Mouse (Mus musculus): ENCODE data around the gene Trappc1.
"Not testable (repeated sequence)": the region's sequence is repeated elsewhere in the genome, so short reads cannot be mapped to it uniquely, and the experiment has no call there.

Trappc1 gene

GRCm38 (mm10) chr11:69323667-69324111 lies at the start of gene Trappc1, which contains the start of gene Cntrob:
Gene Trappc1 (plus strand): TSS chr11:69323980.
Gene Cntrob (minus strand): TSS chr11:69323775.
- peak; percentile 99 for DNase-seq

- DNase-seq = no peak
Observed at GRCm38 (mm10) chr11:69275650-69276049, 48.1 kb upstream of the Trappc1 start.

- no peak for DNase-seq
Observed at GRCm38 (mm10) chr11:69276081-69276480, 47.7 kb upstream of the Trappc1 start.

- DNase-seq = no peak
Observed at GRCm38 (mm10) chr11:69277267-69277666, 46.5 kb upstream of the Trappc1 start.

GRCm38 (mm10) chr11:69291111-69291510 lies 32.7 kb upstream of the Trappc1 start:
- no peak for DNase-seq

GRCm38 (mm10) chr11:69295286-69295685 lies 28.5 kb upstream of the Trappc1 start:
- no peak for DNase-seq

GRCm38 (mm10) chr11:69297799-69298198 lies 26.0 kb upstream of the Trappc1 start:
- no peak for DNase-seq

GRCm38 (mm10) chr11:69298231-69298630 lies 25.5 kb upstream of the Trappc1 start:
- no peak for DNase-seq

GRCm38 (mm10) chr11:69302817-69303216 lies 21.0 kb upstream of the Trappc1 start:
- DNase-seq = no peak

GRCm38 (mm10) chr11:69305291-69305690 lies 18.5 kb upstream of the Trappc1 start:
- DNase-seq = no peak

GRCm38 (mm10) chr11:69306039-69306438 lies 17.7 kb upstream of the Trappc1 start:
- DNase-seq = no peak

GRCm38 (mm10) chr11:69311266-69311665 lies 12.5 kb upstream of the Trappc1 start:
- no peak for DNase-seq

- DNase-seq = no peak
Observed at GRCm38 (mm10) chr11:69316361-69316760, 7.4 kb upstream of the Trappc1 start.

GRCm38 (mm10) chr11:69318000-69318399 lies 5.8 kb upstream of the Trappc1 start:
- DNase-seq = not testable (repeated sequence)

- DNase-seq = no peak
Observed at GRCm38 (mm10) chr11:69321580-69321979, 2.2 kb upstream of the Trappc1 start.

- no peak for DNase-seq
Observed at GRCm38 (mm10) chr11:69322010-69322409, 1.8 kb upstream of the Trappc1 start.

GRCm38 (mm10) chr11:69322693-69323471 lies 898 bp upstream of the Trappc1 start:
- DNase-seq = no peak

GRCm38 (mm10) chr11:69324749-69325148 lies 969 bp downstream of the Trappc1 start:
- DNase-seq = no peak

- peak; percentile 95 for DNase-seq
Observed at GRCm38 (mm10) chr11:69325628-69326407, 2.0 kb downstream of the Trappc1 start, which contains the start of gene Kcnab3. Gene Kcnab3 (plus strand): TSS chr11:69326258.

GRCm38 (mm10) chr11:69326408-69327156 lies 2.8 kb downstream of the Trappc1 start:
- DNase-seq = peak in 1 of 2 experiments; percentile 59

GRCm38 (mm10) chr11:69327157-69327442 lies 3.3 kb downstream of the Trappc1 start:
- no peak for DNase-seq

GRCm38 (mm10) chr11:69327648-69328047 lies 3.9 kb downstream of the Trappc1 start:
- no peak for DNase-seq

- no peak for DNase-seq
Observed at GRCm38 (mm10) chr11:69328517-69328916, 4.7 kb downstream of the Trappc1 start.

Measured in kidney, postnatal 25 days (tissue).